Mouse (Mus musculus) lung, postnatal 36 days (tissue): ENCODE measurements at regions not wholly inside any gene's neighbourhood (a gene's known extent, or its start where the extent isn't known, plus 50 kb on each side); places are given as distances from the start of the nearest gene placed in this dataset.

Source experiments
- DNase-seq: peaks from one replicate; pipeline ENCODE4 v3.0.0; 2022; ENCODE audit warnings: mixed read lengths

GRCm38 (mm10) chr13:44207400-44208005 is 422.9 kb downstream of the Cd83 start:
- peak; percentile 16 for DNase-seq

DNA sequence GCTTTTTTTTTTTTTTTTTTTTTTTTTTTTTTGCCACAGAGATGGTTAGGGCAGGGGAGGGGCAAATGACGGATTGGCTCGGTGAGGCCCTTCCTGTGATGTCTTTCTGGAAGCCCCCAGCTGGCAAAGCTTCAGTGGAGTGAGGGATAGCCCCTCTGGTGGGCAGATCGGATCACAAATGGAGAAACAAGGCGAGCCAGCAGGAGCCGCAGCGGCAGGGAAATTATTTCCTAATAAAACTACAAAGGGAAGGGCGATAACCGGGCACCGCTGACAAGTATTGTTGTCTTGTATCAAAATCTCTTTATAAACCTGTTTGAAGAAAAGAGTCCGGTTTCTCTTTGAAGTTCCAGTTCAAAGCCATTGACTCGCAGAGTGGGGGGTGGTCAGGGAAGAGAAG is 424.5 kb downstream of the Cd83 start:
- no peak for DNase-seq

- DNase-seq, result no peak
These were observed 425.5 kb downstream of the Cd83 start for GRCm38 (mm10) chr13:44210123-44210522.

DNA sequence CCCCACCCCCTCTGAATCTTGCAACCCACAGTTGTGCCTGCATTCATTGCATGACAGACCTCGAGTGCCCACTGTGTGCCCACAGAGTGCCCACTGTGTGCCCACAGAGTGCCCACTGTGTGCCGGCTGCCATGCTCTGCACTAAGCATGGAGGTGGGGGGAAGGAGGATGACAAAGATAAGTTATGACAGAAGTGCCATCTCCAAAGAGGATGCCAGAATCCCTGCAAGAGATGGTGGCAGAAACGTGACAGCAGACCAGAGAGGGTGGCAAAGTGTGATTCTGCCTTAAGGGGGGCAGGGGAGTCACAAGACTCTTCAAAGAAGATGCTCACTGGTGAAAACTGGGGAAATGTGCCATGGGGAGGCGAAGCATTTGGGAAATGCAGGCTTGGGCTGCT is 427.8 kb downstream of the Cd83 start:
- DNase-seq, result no peak

- DNase-seq, result no peak
These were observed 428.4 kb downstream of the Cd83 start for GRCm38 (mm10) chr13:44212936-44213335.

- DNase-seq, result no peak
These were observed 433.7 kb downstream of the Cd83 start for GRCm38 (mm10) chr13:44218266-44218665.

- DNase-seq, result peak; percentile 16
These were observed 437.1 kb downstream of the Cd83 start for GRCm38 (mm10) chr13:44221721-44222120.

DNA sequence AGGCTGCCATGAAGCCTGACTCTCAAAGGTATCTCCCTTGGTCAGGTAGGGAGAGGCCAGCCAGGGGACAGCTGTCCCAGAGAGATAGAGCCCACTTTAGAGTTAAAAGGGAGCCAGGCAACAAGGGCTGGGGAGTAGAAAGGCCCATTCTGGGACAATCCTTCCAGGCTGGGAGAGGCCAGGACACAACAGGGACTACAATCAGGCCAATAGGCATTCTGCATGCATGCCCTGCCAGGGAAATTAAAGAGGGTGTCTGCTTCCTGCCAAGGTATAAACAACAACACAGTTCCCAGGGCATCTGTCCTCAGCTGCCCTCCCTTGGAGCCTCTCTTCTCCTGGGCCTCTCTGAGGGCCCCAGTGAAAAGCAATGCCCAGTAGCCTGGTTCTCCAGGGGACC is 437.8 kb downstream of the Cd83 start:
- peak; percentile 68 for DNase-seq

- DNase-seq, result no peak
These were observed 443.3 kb downstream of the Cd83 start for GRCm38 (mm10) chr13:44227706-44228459.

DNA sequence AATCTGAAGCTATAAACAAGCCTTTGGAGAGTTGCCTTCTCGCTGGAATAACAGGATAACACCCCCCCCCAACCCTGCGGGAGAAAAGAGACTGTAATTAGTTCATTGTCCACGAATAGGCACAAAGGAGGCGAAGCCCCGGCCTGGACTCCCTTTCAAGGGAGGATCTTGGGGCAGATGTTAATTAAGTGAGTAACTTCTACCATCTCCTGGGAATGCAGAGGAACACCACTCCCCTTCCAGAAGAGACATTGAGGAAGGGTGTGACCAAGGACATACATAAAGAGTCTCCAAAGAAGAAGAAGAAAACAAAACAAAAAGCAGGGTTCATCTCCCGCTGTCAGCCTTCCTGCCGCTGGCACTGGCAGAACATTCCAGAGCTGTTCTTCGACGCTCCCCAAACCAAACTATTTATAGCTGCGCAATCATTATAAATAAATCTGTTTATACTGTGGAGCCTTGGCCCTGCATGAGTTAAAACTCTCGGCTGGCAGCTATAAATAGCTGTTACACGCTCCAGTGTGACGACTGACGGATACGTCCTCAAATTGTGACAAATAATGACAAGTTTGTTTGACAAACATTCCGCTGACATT is 444.1 kb downstream of the Cd83 start:
- peak; percentile 58 for DNase-seq

DNA sequence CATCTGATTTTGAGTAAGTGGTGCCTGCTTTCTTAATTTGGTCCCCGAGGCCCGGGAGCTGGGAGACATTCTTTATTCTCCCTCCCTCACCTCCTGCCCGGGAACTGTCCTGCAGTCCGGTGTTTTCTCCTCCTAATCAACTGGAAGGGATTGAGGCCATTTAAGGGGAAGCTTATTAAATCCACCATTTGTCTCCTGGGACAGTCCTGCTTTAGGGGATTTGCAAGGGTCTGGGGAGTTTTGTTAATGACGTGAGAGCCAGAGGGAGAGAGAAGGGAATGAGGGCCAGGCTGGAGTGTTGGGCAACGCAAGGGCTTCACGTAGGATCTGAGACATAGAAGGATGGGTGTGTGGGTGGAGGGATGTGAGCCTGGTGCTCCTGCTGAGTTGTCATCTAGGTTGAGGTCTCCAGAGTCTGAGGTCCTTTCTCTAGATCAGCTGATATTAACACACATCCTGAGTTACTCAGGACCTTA is 444.6 kb downstream of the Cd83 start:
- peak; percentile 9 for DNase-seq

- no peak for DNase-seq
These were observed 446.8 kb downstream of the Cd83 start for GRCm38 (mm10) chr13:44231403-44231802.

DNA sequence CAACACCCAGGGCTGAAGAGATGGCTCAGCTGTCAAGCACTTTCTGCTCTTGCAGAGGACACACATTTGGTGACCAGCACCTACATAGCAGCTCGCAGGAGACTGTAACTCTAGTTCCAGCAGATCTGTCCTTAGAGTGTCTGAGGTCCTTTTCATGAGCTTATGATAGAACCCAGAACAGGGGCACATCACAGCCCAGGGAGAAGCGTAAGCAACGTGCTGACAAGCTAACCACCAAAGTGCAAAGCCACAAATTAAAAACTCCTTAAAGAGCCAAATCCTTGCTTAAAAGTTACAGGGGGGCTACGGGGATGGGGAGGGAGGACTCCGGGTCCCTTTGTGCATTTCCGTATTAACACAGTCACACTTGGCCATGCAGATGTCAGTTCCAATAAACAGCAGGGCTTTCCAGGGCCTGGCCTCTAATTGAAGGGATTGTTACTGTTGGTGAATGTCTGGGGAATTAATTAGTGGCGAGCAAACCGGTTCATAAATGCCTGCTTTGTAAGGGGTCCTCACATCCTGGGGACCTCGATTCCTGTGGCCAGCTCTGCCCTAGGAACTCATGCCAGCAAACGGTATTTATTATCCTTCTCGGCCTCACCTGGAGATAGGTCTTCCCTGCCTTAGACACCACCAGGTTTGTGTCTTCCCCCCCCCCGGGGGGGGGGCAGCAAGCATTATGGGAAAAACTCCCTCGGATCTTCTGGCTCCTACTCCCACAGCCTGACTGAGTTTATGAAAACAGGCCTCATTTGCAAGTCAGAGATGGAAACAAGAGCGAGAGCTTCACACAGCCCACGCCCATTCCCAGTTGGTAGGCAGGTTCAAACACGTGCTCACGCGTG is 447.5 kb downstream of the Cd83 start:
- no peak for DNase-seq

DNA sequence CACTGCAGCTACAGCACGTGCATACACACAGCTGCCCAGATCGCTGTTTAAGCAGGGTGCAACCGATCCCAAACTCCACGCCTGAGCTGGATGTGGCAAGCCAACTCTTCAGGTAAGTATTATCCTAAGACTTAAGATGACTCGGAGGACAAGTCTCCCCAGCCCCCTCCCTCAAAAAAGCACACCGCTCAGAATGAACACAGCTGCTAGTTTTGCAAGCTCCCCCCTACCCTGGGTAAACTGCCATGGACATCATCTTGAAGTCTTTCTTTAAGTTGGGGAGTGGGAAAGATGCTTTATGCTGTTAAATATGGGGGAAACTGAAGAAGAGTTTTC is 448.1 kb downstream of the Cd83 start:
- DNase-seq, result no peak

GRCm38 (mm10) chr13:44234241-44234640 is 449.7 kb downstream of the Cd83 start:
- no peak for DNase-seq

- DNase-seq, result no peak
These were observed 450.7 kb downstream of the Cd83 start for GRCm38 (mm10) chr13:44235236-44235635.

GRCm38 (mm10) chr13:44235941-44236340 is 451.4 kb downstream of the Cd83 start:
- DNase-seq, result no peak

DNA sequence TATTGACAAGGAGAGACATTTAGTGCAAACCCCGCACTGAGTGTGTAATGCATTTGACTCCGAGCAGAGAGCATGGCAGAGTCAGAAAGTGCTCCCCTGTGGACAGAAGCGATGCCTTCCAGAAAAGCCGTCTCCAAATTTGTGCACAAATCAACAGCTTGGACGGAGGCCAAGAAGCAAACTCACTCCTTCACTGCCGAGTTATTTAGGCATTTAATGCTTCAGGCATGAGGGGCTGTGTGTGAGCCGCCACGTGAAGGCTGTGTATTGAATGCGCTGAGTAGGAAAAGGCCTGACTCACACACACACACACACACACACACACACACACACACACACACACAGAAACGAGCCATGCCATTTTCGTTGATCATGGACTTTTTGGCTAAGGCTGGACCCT is 453.7 kb downstream of the Cd83 start:
- DNase-seq, result peak; percentile 14

DNA sequence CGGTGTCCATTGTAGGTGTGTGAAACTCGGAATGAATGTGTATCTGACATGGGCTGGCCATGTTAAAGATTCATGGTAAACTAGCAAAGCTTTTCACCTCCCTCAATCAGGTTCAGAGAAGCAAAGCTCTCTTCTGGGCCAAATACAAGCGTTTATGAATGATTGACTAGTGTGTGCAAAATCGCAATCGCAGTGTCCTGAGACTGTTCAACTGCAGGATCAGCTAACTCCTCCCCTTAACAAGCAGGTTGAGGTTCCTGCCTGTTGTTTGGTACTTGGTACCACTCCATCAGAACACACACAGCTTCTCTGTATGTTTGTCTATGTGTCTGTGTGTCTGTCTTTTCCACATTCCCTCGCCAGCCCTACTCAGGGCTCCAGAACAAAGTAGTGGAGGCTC is 458.6 kb downstream of the Cd83 start:
- DNase-seq, result no peak

DNA sequence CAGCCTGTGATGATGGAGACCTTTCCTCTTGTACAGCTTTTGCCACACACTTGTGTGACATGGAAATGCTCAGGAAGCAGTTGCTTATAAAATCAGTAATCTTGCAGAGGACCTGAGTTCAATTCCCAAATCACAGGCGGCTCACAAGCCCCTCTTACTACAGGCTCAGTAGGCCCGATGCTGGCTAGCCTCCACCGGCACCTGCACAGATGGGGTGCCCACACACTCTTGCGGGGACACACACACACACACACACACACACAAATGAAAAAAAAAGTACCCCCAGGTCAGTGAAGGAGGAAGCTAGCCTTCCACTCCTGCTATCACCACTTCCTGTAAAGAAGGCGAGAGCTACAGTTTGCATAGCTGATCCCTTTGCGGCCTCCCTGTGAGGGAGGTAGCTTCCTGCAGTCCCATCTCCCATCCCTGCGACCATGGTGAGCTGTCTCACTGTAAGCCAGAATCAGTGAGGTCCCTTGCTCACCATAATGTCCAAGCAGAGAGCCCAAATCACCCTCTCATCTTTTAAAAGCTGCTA is 462.2 kb downstream of the Cd83 start:
- no peak for DNase-seq

- no peak for DNase-seq
These were observed 463.3 kb downstream of the Cd83 start for GRCm38 (mm10) chr13:44247861-44248260.

GRCm38 (mm10) chr13:44248401-44248800 is 463.8 kb downstream of the Cd83 start:
- no peak for DNase-seq

GRCm38 (mm10) chr13:44249119-44249518 is 464.5 kb downstream of the Cd83 start:
- DNase-seq, result no peak
